29 mouse cellular contexts compared by ENCODE assay signal in the genomic region with DNA sequence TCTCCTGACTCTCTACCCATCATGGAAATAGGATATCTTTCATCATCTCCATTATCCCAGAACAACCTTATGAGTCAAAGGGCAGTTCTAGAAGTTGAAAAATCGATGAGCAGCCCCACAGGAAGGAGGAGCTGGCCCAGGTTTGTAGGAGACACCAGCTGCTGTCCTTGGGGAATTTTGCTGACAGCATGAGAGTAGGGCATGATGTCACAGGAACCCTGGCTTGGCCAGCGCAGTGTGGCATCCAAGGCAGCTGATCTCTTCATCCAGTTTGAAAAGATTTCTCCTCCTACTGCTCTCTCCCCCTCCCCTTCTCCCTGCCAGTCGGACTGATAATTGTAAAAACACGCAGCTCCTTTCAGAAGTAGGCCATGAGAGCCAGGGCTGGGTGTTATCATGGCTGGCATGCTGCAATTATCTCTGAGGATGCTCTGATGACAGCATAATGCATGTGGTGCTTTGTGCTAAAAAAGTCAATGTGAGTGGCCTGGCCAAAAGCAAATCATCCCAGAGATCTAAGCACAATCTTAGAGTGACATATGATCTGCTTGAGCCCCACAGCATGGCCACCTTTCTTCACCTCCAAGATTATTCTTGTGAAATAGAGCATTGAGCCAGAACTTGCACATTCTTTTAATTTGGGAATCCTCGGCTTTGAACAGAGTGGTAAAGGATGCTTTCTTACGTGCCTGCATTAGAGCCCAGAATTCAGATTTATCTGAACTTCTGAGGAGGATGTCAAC. TPM values are rescaled to one million over a fixed set of nuclear protein-coding genes. Genes with fewer than 3 reads are reported as not detected.
A peak's percentile ranks its signal among the peaks of the same experiment; 100 is the strongest.
DNase-seq lines count a peak whose midpoint lies in the region; ATAC-seq lines count a peak whose summit lies in the region.
"Had no signal": no experiment of that assay in that cellular context is flagged by ENCODE, and none has a peak within 500 bp of the region (broad histone marks: within the 10 kb centered on the region; RNA-seq: fewer than 3 reads in every experiment).

No protein-coding gene starts in this region.

- 0 out of 2 replicates have a peak, but pooled peaks have one; percentile 26 for ATAC-seq in forebrain, embryonic 15.5 days (replicated peaks)
- no peak for ATAC-seq in forebrain, embryonic 11.5 days (replicated peaks; ENCODE audit: low FRiP score)
- ATAC-seq in hindbrain, embryonic 16.5 days, result 0 out of 2 replicates have a peak, but pooled peaks have one; percentile 17
- no peak for ATAC-seq in hindbrain, embryonic 14.5 days (ENCODE audit: low FRiP score)
- ATAC-seq in intestine, embryonic 16.5 days, result no peak
- ATAC-seq: activated CD4-positive, CD25-positive, alpha-beta regulatory T cell, adult 4 months; CD4-positive, CD25-positive, alpha-beta regulatory T cell, adult 4 months; midbrain, embryonic 16.5 days had no signal

- H3K27me3 ChIP-seq in forebrain, embryonic 15.5 days, result no peaks in the 10 kb centered on the region
- H3K27me3 ChIP-seq in forebrain, embryonic 11.5 days (ENCODE audit: control insufficient read depth, insufficient read depth, low read length), result no peaks in the 10 kb centered on the region
- no peaks in the 10 kb centered on the region for H3K27me3 ChIP-seq in hindbrain, embryonic 16.5 days (replicated peaks; ENCODE audit: control insufficient read depth, insufficient read depth, low read length)
- H3K27me3 ChIP-seq in hindbrain, embryonic 14.5 days (ENCODE audit: control insufficient read depth, insufficient read depth, low read length), result no peaks in the 10 kb centered on the region
- no peaks in the 10 kb centered on the region for H3K27me3 ChIP-seq in intestine, embryonic 16.5 days (replicated peaks; ENCODE audit: control insufficient read depth, insufficient read depth, low read length)
- H3K27me3 ChIP-seq: embryonic facial prominence, embryonic 15.5 days; hindbrain, embryonic 12.5 days; lung, embryonic 15.5 days; neural tube, embryonic 13.5 days; stomach, embryonic 15.5 days had no signal

- no peaks in the 10 kb centered on the region for H3K4me1 ChIP-seq in forebrain, embryonic 15.5 days
- H3K4me1 ChIP-seq in forebrain, embryonic 11.5 days (replicated peaks; ENCODE audit: control insufficient read depth, insufficient read depth, low read length), result no peaks in the 10 kb centered on the region
- no peaks in the 10 kb centered on the region for H3K4me1 ChIP-seq in hindbrain, embryonic 16.5 days (ENCODE audit: control insufficient read depth, insufficient read depth, low read depth, low read length)
- no peaks in the 10 kb centered on the region for H3K4me1 ChIP-seq in hindbrain, embryonic 14.5 days (replicated peaks; ENCODE audit: control insufficient read depth, insufficient read depth, low read length)
- H3K4me1 ChIP-seq in intestine, embryonic 16.5 days (ENCODE audit: control insufficient read depth, insufficient read depth, low read length), result no peaks in the 10 kb centered on the region
- H3K4me1 ChIP-seq: embryonic facial prominence, embryonic 15.5 days; hindbrain, embryonic 12.5 days; lung, embryonic 15.5 days; neural tube, embryonic 13.5 days; stomach, embryonic 15.5 days had no signal

- no peak overlapping the region for H3K4me3 ChIP-seq in forebrain, embryonic 15.5 days
- H3K4me3 ChIP-seq in forebrain, embryonic 11.5 days (ENCODE audit: low read depth, low read length), result no peak overlapping the region
- no peak overlapping the region for H3K4me3 ChIP-seq in hindbrain, embryonic 16.5 days (ENCODE audit: low read length)
- no peak overlapping the region for H3K4me3 ChIP-seq in hindbrain, embryonic 14.5 days (replicated peaks; ENCODE audit: low read length)
- H3K4me3 ChIP-seq in intestine, embryonic 16.5 days (ENCODE audit: low read length), result no peak overlapping the region
- H3K4me3 ChIP-seq: embryonic facial prominence, embryonic 15.5 days; hindbrain, embryonic 12.5 days; lung, embryonic 15.5 days; neural tube, embryonic 13.5 days; stomach, embryonic 15.5 days had no signal

- H3K36me3 ChIP-seq in forebrain, embryonic 15.5 days, result no peaks in the 10 kb centered on the region
- no peaks in the 10 kb centered on the region for H3K36me3 ChIP-seq in forebrain, embryonic 11.5 days (ENCODE audit: control insufficient read depth, insufficient read depth, low read length)
- H3K36me3 ChIP-seq in hindbrain, embryonic 16.5 days (ENCODE audit: control insufficient read depth, insufficient read depth, low read length), result no peaks in the 10 kb centered on the region
- no peaks in the 10 kb centered on the region for H3K36me3 ChIP-seq in hindbrain, embryonic 14.5 days (replicated peaks; ENCODE audit: control insufficient read depth, insufficient read depth)
- H3K36me3 ChIP-seq in intestine, embryonic 16.5 days (ENCODE audit: control insufficient read depth, insufficient read depth, low read length), result no peaks in the 10 kb centered on the region
- H3K36me3 ChIP-seq: embryonic facial prominence, embryonic 15.5 days; hindbrain, embryonic 12.5 days; lung, embryonic 15.5 days; neural tube, embryonic 13.5 days; stomach, embryonic 15.5 days had no signal

- H3K4me2 ChIP-seq in forebrain, embryonic 15.5 days (replicated peaks), result no peak overlapping the region
- H3K4me2 ChIP-seq in forebrain, embryonic 11.5 days (ENCODE audit: low read depth, low read length, severe bottlenecking), result no peak overlapping the region
- H3K4me2 ChIP-seq in hindbrain, embryonic 16.5 days (ENCODE audit: low read length), result no peak overlapping the region
- H3K4me2 ChIP-seq in hindbrain, embryonic 14.5 days (replicated peaks), result no peak overlapping the region
- H3K4me2 ChIP-seq in intestine, embryonic 16.5 days (ENCODE audit: low read depth, low read length), result no peak overlapping the region
- H3K4me2 ChIP-seq: embryonic facial prominence, embryonic 15.5 days; hindbrain, embryonic 12.5 days; lung, embryonic 15.5 days; midbrain, embryonic 11.5 days; neural tube, embryonic 13.5 days; stomach, embryonic 15.5 days had no signal

- WGBS in forebrain, embryonic 15.5 days, result 50% methylated on average over 6 of the region's 6 CpGs
- 64% methylated on average over 6 of the region's 6 CpGs for WGBS in forebrain, embryonic 11.5 days
- WGBS in hindbrain, embryonic 16.5 days, result 46% methylated on average over 6 of the region's 6 CpGs
- 55% methylated on average over 6 of the region's 6 CpGs for WGBS in hindbrain, embryonic 14.5 days
- 61% methylated on average over 6 of the region's 6 CpGs for WGBS in intestine, embryonic 16.5 days

- no peak overlapping the region for H3K9ac ChIP-seq in forebrain, embryonic 15.5 days (replicated peaks)
- no peak overlapping the region for H3K9ac ChIP-seq in forebrain, embryonic 11.5 days (ENCODE audit: low read length)
- no peak overlapping the region for H3K9ac ChIP-seq in hindbrain, embryonic 16.5 days (ENCODE audit: low read depth, low read length)
- no peak overlapping the region for H3K9ac ChIP-seq in hindbrain, embryonic 14.5 days
- H3K9ac ChIP-seq in intestine, embryonic 16.5 days (ENCODE audit: low read depth, low read length), result no peak overlapping the region
- H3K9ac ChIP-seq: embryonic facial prominence, embryonic 15.5 days; hindbrain, embryonic 12.5 days; liver, embryonic 14.5 days; lung, embryonic 15.5 days; neural tube, embryonic 13.5 days; stomach, embryonic 15.5 days had no signal

- no peak overlapping the region for H3K27ac ChIP-seq in forebrain, embryonic 15.5 days (replicated peaks)
- H3K27ac ChIP-seq in forebrain, embryonic 11.5 days (ENCODE audit: low read depth, low read length), result no peak overlapping the region
- no peak overlapping the region for H3K27ac ChIP-seq in hindbrain, embryonic 16.5 days (ENCODE audit: low read depth, low read length)
- H3K27ac ChIP-seq in hindbrain, embryonic 14.5 days, result no peak overlapping the region
- no peak overlapping the region for H3K27ac ChIP-seq in intestine, embryonic 16.5 days (ENCODE audit: low read length)
- H3K27ac ChIP-seq: embryonic facial prominence, embryonic 15.5 days; hindbrain, embryonic 12.5 days; liver, embryonic 14.5 days; lung, embryonic 15.5 days; neural tube, embryonic 13.5 days; stomach, embryonic 15.5 days had no signal

- DNase-seq in forebrain, embryonic 11.5 days (ENCODE audit: low spot score), result no peak
- no peak for DNase-seq in hindbrain, embryonic 14.5 days (ENCODE audit: low spot score)
- DNase-seq in MN1 (ENCODE audit: low spot score), result peak; percentile 62
- peak; percentile 31 for DNase-seq in brain, adult 2 months (ENCODE audit: low read depth, low spot score)
- DNase-seq in ovary, adult 18-20 months (ENCODE audit: low spot score), result no peak
- DNase-seq: adrenal gland, adult 2 months; cerebellum, adult 11-12 months; cerebellum, adult 9-11 months; gastrocnemius, postnatal 10 days; heart, postnatal 36 days; kidney, adult 18-20 months; kidney, postnatal 25 days; liver; right cerebral cortex, postnatal 25 days had no signal

- H3K9me3 ChIP-seq in forebrain, embryonic 15.5 days, result no peaks in the 10 kb centered on the region
- no peaks in the 10 kb centered on the region for H3K9me3 ChIP-seq in forebrain, embryonic 11.5 days (ENCODE audit: control insufficient read depth, low read length)
- no peaks in the 10 kb centered on the region for H3K9me3 ChIP-seq in hindbrain, embryonic 16.5 days (ENCODE audit: control insufficient read depth, low read length)
- H3K9me3 ChIP-seq in hindbrain, embryonic 14.5 days (ENCODE audit: control insufficient read depth, low read length), result no peaks in the 10 kb centered on the region
- H3K9me3 ChIP-seq in intestine, embryonic 16.5 days (ENCODE audit: control insufficient read depth, low read length), result no peaks in the 10 kb centered on the region
- H3K9me3 ChIP-seq: embryonic facial prominence, embryonic 15.5 days; hindbrain, embryonic 12.5 days; lung, embryonic 15.5 days; neural tube, embryonic 13.5 days; stomach, embryonic 15.5 days had no signal

RNA-seq across cellular contexts. Expression of gene Gjd2, which starts 54.2 kb away (rescaled TPM):
- 3.4 and 3.6 TPM in 2 replicates for polyA plus RNA-seq in forebrain, embryonic 15.5 days (2015; fragmentation: Nextera tagmentation; extraction: Ambion mirVana)
- 1.4 TPM in 2 replicates for polyA plus RNA-seq in forebrain, embryonic 11.5 days (2014; fragmentation: Nextera tagmentation; extraction: Ambion mirVana)
- polyA plus RNA-seq in hindbrain, embryonic 16.5 days (2015; fragmentation: Nextera tagmentation; extraction: Ambion mirVana), result 11.0 and 11.3 TPM in 2 replicates
- 7.0 and 7.9 TPM in 2 replicates for polyA plus RNA-seq in hindbrain, embryonic 14.5 days (2014; fragmentation: Nextera tagmentation; extraction: Ambion mirVana)
- polyA plus RNA-seq in intestine, embryonic 16.5 days (2015; fragmentation: Nextera tagmentation; extraction: Ambion mirVana), result 0.45 and 0.59 TPM in 2 replicates
- polyA plus RNA-seq: activated CD4-positive, CD25-positive, alpha-beta regulatory T cell, adult 4 months; CD4-positive, CD25-positive, alpha-beta regulatory T cell, adult 4 months; gonadal fat pad, adult 2 months; limb, embryonic 11.5 days; liver, embryonic 14.5 days had no signal

Comparison
In these comparisons a context has a peak if more than half of its experiments do, and no peak if none do; other contexts are left out.
1. ATAC-seq: peak in forebrain, embryonic 15.5 days (single experiment) and hindbrain, embryonic 16.5 days (single experiment); none in forebrain, embryonic 11.5 days (single experiment), hindbrain, embryonic 14.5 days (single experiment) and intestine, embryonic 16.5 days (single experiment).
2. DNase-seq: peak in MN1 (single experiment) and brain, adult 2 months (single experiment); none in forebrain, embryonic 11.5 days (single experiment), hindbrain, embryonic 14.5 days (single experiment) and ovary, adult 18-20 months (single experiment).